Mouse (Mus musculus) CH12.LX (cell line): ENCODE results near the gene Chodl.

Source experiments
- CTCF ChIP-seq, 2 experiments: IDR thresholded peaks in 1 of 2; conservative IDR thresholded peaks in 1 of 2; 2 replicates each; pipeline ENCODE4 v1.5.1; 2011 to 2012; ENCODE audit warnings: low read depth in 2 of 2, low read length in 2 of 2, improper control_type of control experiment in 1 of 2, inconsistent platforms in 1 of 2, mild to moderate bottlenecking in 1 of 2, moderate library complexity in 1 of 2
- E2F4 ChIP-seq: IDR thresholded peaks from 2 replicates; pipeline ENCODE4 v1.6.1; 2011; ENCODE audit warnings: low read depth, low read length, improper control_type of control experiment; ENCODE audit not compliant: insufficient replicate concordance
- EP300 ChIP-seq: IDR thresholded peaks from 2 replicates; pipeline ENCODE4 v1.6.1; 2011; ENCODE audit warnings: low read length, improper control_type of control experiment
- JUND ChIP-seq: conservative IDR thresholded peaks from 2 replicates; pipeline ENCODE4 v1.6.1; 2011; ENCODE audit warnings: low read depth, low read length, improper control_type of control experiment
- MAFK ChIP-seq: IDR thresholded peaks from 2 replicates; pipeline ENCODE4 v1.6.1; 2011; ENCODE audit warnings: low read length, improper control_type of control experiment; ENCODE audit not compliant: insufficient replicate concordance
- POLR2A ChIP-seq: IDR thresholded peaks from 2 replicates; pipeline ENCODE4 v1.6.1; 2011; ENCODE audit warnings: low read depth, mild to moderate bottlenecking, improper control_type of control experiment, low read length
- POLR2AphosphoS2 ChIP-seq: IDR thresholded peaks from 2 replicates; pipeline ENCODE4 v1.6.1; 2011; ENCODE audit warnings: low read depth, low read length, improper control_type of control experiment
- SIN3A ChIP-seq: IDR thresholded peaks from 2 replicates; pipeline ENCODE4 v1.6.1; 2012; ENCODE audit warnings: low read length, improper control_type of control experiment, inconsistent platforms
- ZKSCAN1 ChIP-seq: IDR thresholded peaks from 2 replicates; pipeline ENCODE4 v1.6.1; 2012; ENCODE audit warnings: low read depth, inconsistent platforms, low read length, improper control_type of control experiment, borderline replicate concordance

DNA sequence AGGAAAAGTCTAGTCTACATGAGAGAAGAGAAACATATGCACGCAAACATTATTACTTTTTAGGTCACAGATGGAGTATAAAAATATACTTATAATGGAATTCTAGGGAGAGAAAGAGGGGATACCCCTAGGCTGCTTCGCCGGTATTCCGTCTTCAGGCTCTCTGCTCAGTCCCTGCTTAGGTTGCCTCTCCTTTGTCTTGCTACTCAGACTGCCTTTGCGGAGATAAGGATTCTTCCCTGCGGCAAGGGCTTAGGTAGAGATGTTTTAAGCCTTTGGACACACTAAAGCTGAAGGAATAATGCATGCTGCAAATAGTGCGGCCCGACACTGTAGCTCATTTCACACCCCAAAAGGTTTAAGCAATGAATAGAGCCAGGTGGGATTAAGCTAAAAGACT is 45.6 kb downstream of the Chodl start:
- TF ChIP-seq CTCF (conservative IDR thresholded peaks at IDR 0.05 in 1 of 2, IDR thresholded peaks at IDR 0.05 in 1 of 2; ENCODE audit: low read depth in 2 of 2, low read length in 2 of 2), result no peak
- no peak for TF ChIP-seq JUND
- TF ChIP-seq EP300, result no peak
- TF ChIP-seq POLR2A, result no peak
- no peak for TF ChIP-seq E2F4
- TF ChIP-seq ZKSCAN1, result no peak
- TF ChIP-seq SIN3A, result no peak
- no peak for TF ChIP-seq POLR2AphosphoS2
- no peak for TF ChIP-seq MAFK
